Comparison of ENCODE assay signal across 8 mouse cellular contexts in genomic region chr14:75197027-75197426, GRCm38 (mm10). TPM values are rescaled to one million over a fixed set of nuclear protein-coding genes. Genes with fewer than 3 reads are reported as not detected.
DNase-seq lines count a peak whose midpoint lies in the region; ATAC-seq and TF ChIP-seq lines count a peak whose summit lies in the region.

No protein-coding gene starts in this region.

- no peak overlapping the region for H3K4me2 ChIP-seq in hindbrain, postnatal 0 days (ENCODE audit: low read depth, low read length)
- H3K4me2 ChIP-seq in limb, embryonic 11.5 days (ENCODE audit: low read depth, severe bottlenecking), result no peak overlapping the region

- H3K4me1 ChIP-seq in hindbrain, postnatal 0 days (ENCODE audit: insufficient read depth, low read length), result no peaks in the 10 kb centered on the region
- no peaks in the 10 kb centered on the region for H3K4me1 ChIP-seq in limb, embryonic 11.5 days (ENCODE audit: control insufficient read depth, insufficient read depth, low read length)

- H3K27ac ChIP-seq in hindbrain, postnatal 0 days, result no peak overlapping the region
- no peak overlapping the region for H3K27ac ChIP-seq in limb, embryonic 11.5 days (replicated peaks; ENCODE audit: low read depth, low read length)

- 42% methylated on average over 5 of the region's 5 CpGs for whole genome bisulfite sequencing in hindbrain, postnatal 0 days
- WGBS in limb, embryonic 11.5 days, result 44% methylated on average over 5 of the region's 5 CpGs

- no peaks in the 10 kb centered on the region for H3K27me3 ChIP-seq in hindbrain, postnatal 0 days (ENCODE audit: insufficient read depth, low read length)
- H3K27me3 ChIP-seq in limb, embryonic 11.5 days (ENCODE audit: control insufficient read depth, insufficient read depth, low read length), result no peaks in the 10 kb centered on the region

- DNase-seq in left cerebral cortex, adult 11 months (ENCODE audit: low spot score), result peak; percentile 24
- no peak for DNase-seq in left cerebral cortex, adult 8-10 months (ENCODE audit: low spot score in 2 of 2)
- DNase-seq in NIH3T3 (ENCODE audit: low read depth), result peak; percentile 84
- DNase-seq in cerebellum, postnatal 10 days, result peak; percentile 79 to 87
- DNase-seq in hindbrain, postnatal 0 days (ENCODE audit: low spot score), result peak; percentile 90
- DNase-seq in limb, embryonic 11.5 days (ENCODE audit: low spot score), result peak; percentile 80
- DNase-seq in right cerebral cortex, adult 2 months (ENCODE audit: low spot score in 2 of 2), result peak; percentile 62 to 83

- no peak overlapping the region for H3K9ac ChIP-seq in hindbrain, postnatal 0 days (replicated peaks; ENCODE audit: low read length)
- H3K9ac ChIP-seq in limb, embryonic 11.5 days (ENCODE audit: low read length), result no peak overlapping the region

- H3K36me3 ChIP-seq in hindbrain, postnatal 0 days (ENCODE audit: insufficient read depth, low read length), result no peaks in the 10 kb centered on the region
- no peaks in the 10 kb centered on the region for H3K36me3 ChIP-seq in limb, embryonic 11.5 days (ENCODE audit: control insufficient read depth, insufficient read depth, low read length)

- TF ChIP-seq CTCF in hindbrain, postnatal 0 days (IDR thresholded peaks at IDR 0.05; ENCODE audit: low read depth), result peak; percentile 94

- H3K9me3 ChIP-seq in hindbrain, postnatal 0 days (ENCODE audit: low read length), result no peaks in the 10 kb centered on the region
- no peaks in the 10 kb centered on the region for H3K9me3 ChIP-seq in limb, embryonic 11.5 days (ENCODE audit: control insufficient read depth, low read length)

- ATAC-seq in hindbrain, postnatal 0 days, result no peak
- no peak for ATAC-seq in limb, embryonic 11.5 days (ENCODE audit: insufficient number of reproducible peaks, low FRiP score, low TSS enrichment, low read depth)
- no peak for ATAC-seq in inflammation-experienced regulatory T-cells, adult 6 months

- no peak overlapping the region for H3K4me3 ChIP-seq in hindbrain, postnatal 0 days (ENCODE audit: low read length)
- H3K4me3 ChIP-seq in limb, embryonic 11.5 days (ENCODE audit: low read depth, low read length), result no peak overlapping the region

RNA-seq across cellular contexts. Expression of gene Cpb2, which starts 45.1 kb away (rescaled TPM):
- total RNA-seq in left cerebral cortex, adult 8-10 months (2022), result not detected
- not detected in 2 replicates for total RNA-seq in hindbrain, postnatal 0 days (2014; rRNA removed)
- not detected in 2 replicates for polyA plus RNA-seq in hindbrain, postnatal 0 days (2015; fragmentation: Nextera tagmentation; extraction: Ambion mirVana)
- polyA plus RNA-seq in limb, embryonic 11.5 days (2014; fragmentation: Nextera tagmentation; extraction: Ambion mirVana), result not detected in 2 replicates
- polyA plus RNA-seq in inflammation-experienced regulatory T-cells, adult 6 months (2017; shearing (Covaris generic)), result not detected

Comparison
In these comparisons a context has a peak if more than half of its experiments do, and no peak if none do; other contexts are left out.
1. DNase-seq: peak in left cerebral cortex, adult 11 months (single experiment), NIH3T3 (single experiment), cerebellum, postnatal 10 days (2 of 2), hindbrain, postnatal 0 days (single experiment), limb, embryonic 11.5 days (single experiment) and right cerebral cortex, adult 2 months (2 of 2); none in left cerebral cortex, adult 8-10 months (0 of 2).